Mouse (Mus musculus): Measurements from ENCODE around the gene Fibp. TPM values are rescaled to one million over a fixed set of nuclear protein-coding genes. Genes with fewer than 3 reads are reported as not detected.

Fibp gene
- total and polyA plus RNA-seq, 2 experiments from 2014 or later: 125 to 175 TPM

- Histone ChIP-seq H3K27me3 (ENCODE audit: insufficient read depth, low read length) (no peaks in the 10 kb centered on the region), H3K4me2 (ENCODE audit: low read depth) (no peak overlapping the region), H3K9ac (no peak overlapping the region), H3K4me3 (ENCODE audit: low read depth, low read length) (no peak overlapping the region), H3K27ac (ENCODE audit: low read depth, low read length) (no peak overlapping the region), H3K4me1 (ENCODE audit: insufficient read depth) (no peaks in the 10 kb centered on the region), H3K9me3 (ENCODE audit: low read length) (no peaks in the 10 kb centered on the region), H3K36me3 (ENCODE audit: insufficient read depth) (peaks cover 70% of the 10 kb centered on the region)
- ATAC-seq: no peak
- no peak for DNase-seq
- 94% methylated on average over 10 of the region's 10 CpGs for WGBS
- TF ChIP-seq CTCF (IDR thresholded peaks at IDR 0.05; ENCODE audit: low read depth): no peak
These were observed 21.0 kb downstream of the Fibp start for GRCm38 (mm10) chr19:5481398-5481797.

GRCm38 (mm10) chr19:5483386-5484359, 23.3 kb downstream of the Fibp start:
- Histone ChIP-seq H3K27ac (ENCODE audit: low read depth, low read length) (no peak overlapping the region), H3K36me3 (ENCODE audit: insufficient read depth) (peaks cover 69% of the 10 kb centered on the region), H3K4me3 (ENCODE audit: low read depth, low read length) (no peak overlapping the region), H3K4me2 (ENCODE audit: low read depth) (no peak overlapping the region), H3K9me3 (ENCODE audit: low read length) (no peaks in the 10 kb centered on the region), H3K4me1 (ENCODE audit: insufficient read depth) (no peaks in the 10 kb centered on the region), H3K27me3 (ENCODE audit: insufficient read depth, low read length) (no peaks in the 10 kb centered on the region), H3K9ac (no peak overlapping the region)
- DNase-seq: no peak
- WGBS: 94% methylated on average over 19 of the region's 19 CpGs
- ATAC-seq: no peak
- TF ChIP-seq CTCF (IDR thresholded peaks at IDR 0.05; ENCODE audit: low read depth): no peak

- 91% methylated on average over 5 of the region's 5 CpGs for WGBS
- Histone ChIP-seq H3K27ac (ENCODE audit: low read depth, low read length) (no peak overlapping the region), H3K36me3 (ENCODE audit: insufficient read depth) (peaks cover 62% of the 10 kb centered on the region), H3K4me3 (ENCODE audit: low read depth, low read length) (no peak overlapping the region), H3K27me3 (ENCODE audit: insufficient read depth, low read length) (no peaks in the 10 kb centered on the region), H3K4me1 (ENCODE audit: insufficient read depth) (0 out of 2 replicates have a peak, but pooled peaks cover 3% of the 10 kb centered on the region), H3K9ac (no peak overlapping the region), H3K4me2 (ENCODE audit: low read depth) (no peak overlapping the region), H3K9me3 (ENCODE audit: low read length) (no peaks in the 10 kb centered on the region)
- ATAC-seq: no peak
- DNase-seq: no peak
- no peak for TF ChIP-seq CTCF (IDR thresholded peaks at IDR 0.05; ENCODE audit: low read depth)
These were observed 24.1 kb downstream of the Fibp start for GRCm38 (mm10) chr19:5484496-5484895.

- Histone ChIP-seq H3K9ac (no peak overlapping the region), H3K27ac (ENCODE audit: low read depth, low read length) (no peak overlapping the region), H3K36me3 (ENCODE audit: insufficient read depth) (peaks cover 56% of the 10 kb centered on the region), H3K27me3 (ENCODE audit: insufficient read depth, low read length) (no peaks in the 10 kb centered on the region), H3K4me3 (ENCODE audit: low read depth, low read length) (no peak overlapping the region), H3K9me3 (ENCODE audit: low read length) (no peaks in the 10 kb centered on the region), H3K4me1 (ENCODE audit: insufficient read depth) (0 out of 2 replicates have a peak, but pooled peaks cover 3% of the 10 kb centered on the region), H3K4me2 (ENCODE audit: low read depth) (no peak overlapping the region)
- no peak for TF ChIP-seq CTCF (IDR thresholded peaks at IDR 0.05; ENCODE audit: low read depth)
- no peak for ATAC-seq
- 96% methylated on average over 8 of the region's 8 CpGs for WGBS
- no peak for DNase-seq
These were observed 25.0 kb downstream of the Fibp start for GRCm38 (mm10) chr19:5485371-5485770.

GRCm38 (mm10) chr19:5485821-5486220, 25.4 kb downstream of the Fibp start:
- no peak for TF ChIP-seq CTCF (IDR thresholded peaks at IDR 0.05; ENCODE audit: low read depth)
- H3K27ac ChIP-seq (ENCODE audit: low read depth, low read length): no peak overlapping the region
- peaks cover 54% of the 10 kb centered on the region for H3K36me3 ChIP-seq (ENCODE audit: insufficient read depth)
- no peaks in the 10 kb centered on the region for H3K9me3 ChIP-seq (ENCODE audit: low read length)
- no peak overlapping the region for H3K9ac ChIP-seq
- H3K4me3 ChIP-seq (ENCODE audit: low read depth, low read length): no peak overlapping the region
- no peak for DNase-seq
- WGBS: 96% methylated on average over 7 of the region's 7 CpGs
- H3K27me3 ChIP-seq (ENCODE audit: insufficient read depth, low read length): no peaks in the 10 kb centered on the region
- ATAC-seq: no peak
- 0 out of 2 replicates have a peak, but pooled peaks cover 3% of the 10 kb centered on the region for H3K4me1 ChIP-seq (ENCODE audit: insufficient read depth)
- H3K4me2 ChIP-seq (ENCODE audit: low read depth): no peak overlapping the region

- no peak overlapping the region for H3K9ac ChIP-seq
- H3K27ac ChIP-seq (ENCODE audit: low read depth, low read length): no peak overlapping the region
- peaks cover 50% of the 10 kb centered on the region for H3K36me3 ChIP-seq (ENCODE audit: insufficient read depth)
- H3K4me2 ChIP-seq (ENCODE audit: low read depth): no peak overlapping the region
- H3K4me1 ChIP-seq (ENCODE audit: insufficient read depth): 0 out of 2 replicates have a peak, but pooled peaks cover 3% of the 10 kb centered on the region
- no peak for TF ChIP-seq CTCF (IDR thresholded peaks at IDR 0.05; ENCODE audit: low read depth)
- H3K9me3 ChIP-seq (ENCODE audit: low read length): no peaks in the 10 kb centered on the region
- no peaks in the 10 kb centered on the region for H3K27me3 ChIP-seq (ENCODE audit: insufficient read depth, low read length)
- no peak for ATAC-seq
- no peak overlapping the region for H3K4me3 ChIP-seq (ENCODE audit: low read depth, low read length)
- WGBS: 91% methylated on average over 8 of the region's 8 CpGs
- DNase-seq: no peak
These were observed 25.9 kb downstream of the Fibp start for GRCm38 (mm10) chr19:5486286-5486685.

- DNase-seq: no peak
These were observed 26.4 kb downstream of the Fibp start for GRCm38 (mm10) chr19:5486771-5487170.

More at GRCm38 (mm10) chr19:5486771-5487170, 26.4 kb downstream of the Fibp start:
- no peak for TF ChIP-seq CTCF (IDR thresholded peaks at IDR 0.05; ENCODE audit: low read depth)
- peaks cover 45% of the 10 kb centered on the region for H3K36me3 ChIP-seq (ENCODE audit: insufficient read depth)
- H3K4me2 ChIP-seq (ENCODE audit: low read depth): no peak overlapping the region; the same call in 1 of the 2 replicates
- WGBS: 90% methylated on average over 4 of the region's 4 CpGs
- no peak overlapping the region for H3K9ac ChIP-seq
- H3K27ac ChIP-seq (ENCODE audit: low read depth, low read length): no peak overlapping the region
- H3K27me3 ChIP-seq (ENCODE audit: insufficient read depth, low read length): no peaks in the 10 kb centered on the region
- no peak for ATAC-seq
- 0 out of 2 replicates have a peak, but pooled peaks cover 3% of the 10 kb centered on the region for H3K4me1 ChIP-seq (ENCODE audit: insufficient read depth)
- H3K9me3 ChIP-seq (ENCODE audit: low read length): no peaks in the 10 kb centered on the region
- H3K4me3 ChIP-seq (ENCODE audit: low read depth, low read length): no peak overlapping the region

All from forebrain, postnatal 0 days (tissue).